Mouse (Mus musculus): ENCODE measurements around the gene Cd207.

- TF ChIP-seq GATA1 (IDR thresholded peaks at IDR 0.05; ENCODE audit: borderline replicate concordance, low read length) (no peak), FLI1 (IDR thresholded peaks at IDR 0.05; ENCODE audit: low read length) (no peak)
Observed at GRCm38 (mm10) chr6:83704294-83704693, 26.6 kb upstream of the Cd207 start.
